Mouse (Mus musculus) kidney, embryonic 14.5 days (tissue): ENCODE data around the gene Rtp4. TPM values are rescaled to one million over a fixed set of nuclear protein-coding genes. Genes with fewer than 3 reads are reported as not detected.

Experiments
- ATAC-seq: fragments of 200-750 bp; cut with Nextera tagmentation; 2 replicates; pipeline ENCODE4 v1.8.0; 2017; ENCODE audit warnings: moderate number of reproducible peaks, mild to moderate bottlenecking, moderate TSS enrichment, moderate library complexity; ENCODE audit not compliant: low FRiP score, low TSS enrichment
- H3K27ac ChIP-seq: fragments of 300-500 bp; sonication (generic); 2 replicates; pipeline ENCODE4 v1.5.1; 2014; ENCODE audit warnings: low read depth, mild to moderate bottlenecking, low read length, moderate library complexity, mixed read lengths
- H3K27me3 ChIP-seq: fragments of 300-500 bp; sonication (generic); 2 replicates; pipeline ENCODE4 v1.6.1; 2014; ENCODE audit warnings: mild to moderate bottlenecking, low read length; ENCODE audit not compliant: control insufficient read depth, insufficient read depth
- H3K36me3 ChIP-seq: fragments of 300-500 bp; sonication (generic); 2 replicates; pipeline ENCODE4 v1.6.1; 2014; ENCODE audit warnings: low read length, mixed read lengths; ENCODE audit not compliant: control insufficient read depth, insufficient read depth
- H3K4me1 ChIP-seq: fragments of 300-500 bp; sonication (generic); 2 replicates; pipeline ENCODE4 v1.6.1; 2014; ENCODE audit warnings: low read length, mixed read lengths; ENCODE audit not compliant: control insufficient read depth, insufficient read depth
- H3K4me2 ChIP-seq: fragments of 300-500 bp; sonication (generic); replicated peaks from 2 replicates; pipeline ENCODE4 v1.6.1; 2014; ENCODE audit warnings: low read depth, mild to moderate bottlenecking, low read length
- H3K4me3 ChIP-seq: fragments of 300-500 bp; sonication (generic); 2 replicates; pipeline ENCODE4 v1.5.1; 2014; ENCODE audit warnings: mild to moderate bottlenecking, low read length
- H3K9ac ChIP-seq: fragments of 300-500 bp; sonication (generic); 2 replicates; pipeline ENCODE4 v1.6.1; 2014; ENCODE audit warnings: low read depth, mild to moderate bottlenecking, low read length, moderate library complexity
- H3K9me3 ChIP-seq: fragments of 300-500 bp; sonication (generic); 2 replicates; pipeline ENCODE4 v1.6.1; 2016; ENCODE audit warnings: low read length; ENCODE audit not compliant: control insufficient read depth
- WGBS: fragments of 180-500 bp; shearing (Covaris S2); extraction: QIAGEN DNeasy Blood & Tissue Kit; methylation state at CpG from one replicate; pipeline ENCODE4 v1.1.7; 2014; 5-methylcytosine and 5-hydroxymethylcytosine counted together
- polyA plus RNA-seq: library from polyadenylated mRNA; unstranded; fragments of >200 nt; fragmentation: Nextera tagmentation; extraction: Ambion mirVana; gene quantifications from 2 replicates; pipeline ENCODE4 v1.2.1, GENCODE M21; 2014

Rtp4 gene
- polyA plus RNA-seq = 3.9 and 8.5 TPM in 2 replicates

DNA sequence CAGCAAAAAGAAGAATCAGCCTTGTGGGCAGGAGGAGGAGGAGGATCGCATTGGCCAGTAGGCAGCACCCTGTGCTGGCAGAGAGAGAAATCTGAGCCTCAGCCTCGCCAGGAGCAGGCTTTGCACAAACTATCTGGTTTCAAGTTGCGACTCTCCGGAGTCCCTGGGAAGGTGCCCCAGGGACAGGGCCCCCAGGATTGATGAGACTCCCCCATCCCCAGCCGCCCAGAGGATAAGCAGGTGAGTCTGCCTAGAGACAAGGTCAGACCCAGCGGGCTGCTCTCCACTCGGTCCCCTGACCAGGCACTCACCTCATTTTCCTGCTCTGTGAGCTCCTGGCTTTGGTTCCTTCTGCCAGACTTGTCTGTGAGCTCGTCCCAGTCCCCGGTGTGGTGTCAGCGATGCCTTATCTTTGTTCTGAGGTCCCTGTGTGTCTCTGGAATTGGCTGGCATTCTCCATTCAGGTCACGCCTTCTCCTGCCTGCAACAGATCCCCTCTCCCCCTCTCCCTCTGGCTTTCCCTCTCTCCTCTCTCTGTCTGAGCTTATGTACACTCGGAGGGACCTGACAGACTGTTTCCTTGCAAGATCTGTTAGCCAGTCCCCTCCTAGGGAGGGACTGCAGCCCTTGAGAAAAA, at the start of gene Rtp4, which contains the start of gene Masp1:
Rtp4 (plus strand) TSS at position 57 of the 637 bp plus-strand sequence.
Masp1 (minus strand) TSS at position 581 of the 637 bp plus-strand sequence.
- H3K9me3 ChIP-seq = peaks cover 1% of the 10 kb centered on the region; the same call in 1 of the 2 replicates
- peak within 1 kb of the TSS; percentile 41 for H3K4me2 ChIP-seq
- H3K36me3 ChIP-seq = no peaks in the 10 kb centered on the region
- peak within 1 kb of the TSS; percentile 45 for H3K9ac ChIP-seq
- ATAC-seq = peak; percentile 88
- peak within 1 kb of the TSS; percentile 78 for H3K27ac ChIP-seq
- H3K27me3 ChIP-seq = no peaks in the 10 kb centered on the region
- WGBS = under 1% methylated on average over 12 of the region's 12 CpGs
- H3K4me3 ChIP-seq = peak within 1 kb of the TSS; percentile 29
- H3K4me1 ChIP-seq = peaks cover 25% of the 10 kb centered on the region; the same call in 1 of the 2 replicates

DNA sequence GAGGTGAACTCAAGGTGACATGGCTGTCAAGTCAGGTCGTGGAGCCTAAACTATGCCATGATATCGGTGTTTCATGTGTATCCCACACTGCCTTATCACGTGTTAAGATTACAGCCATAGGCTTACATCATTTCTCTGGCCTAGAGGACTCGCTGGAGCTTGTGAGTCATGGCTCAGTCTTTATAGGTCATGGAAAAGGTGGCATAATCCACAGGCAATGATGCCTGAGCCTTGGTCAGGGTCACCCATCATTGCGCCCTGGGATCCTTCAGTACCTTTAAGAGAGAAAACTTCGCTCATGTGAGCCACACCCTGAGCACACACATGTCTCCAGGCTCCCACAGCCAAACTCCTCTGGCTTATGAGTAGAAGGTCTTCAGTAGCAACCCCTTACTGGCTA, 48.5 kb upstream of the Rtp4 start:
- H3K27ac ChIP-seq = no peak overlapping the region
- H3K27me3 ChIP-seq = no peaks in the 10 kb centered on the region
- no peak overlapping the region for H3K9ac ChIP-seq
- H3K4me1 ChIP-seq = no peaks in the 10 kb centered on the region
- H3K36me3 ChIP-seq = no peaks in the 10 kb centered on the region
- WGBS = 90% methylated on average over 6 of the region's 6 CpGs
- H3K4me2 ChIP-seq = no peak overlapping the region
- no peak for ATAC-seq
- no peaks in the 10 kb centered on the region for H3K9me3 ChIP-seq
- H3K4me3 ChIP-seq = no peak overlapping the region

DNA sequence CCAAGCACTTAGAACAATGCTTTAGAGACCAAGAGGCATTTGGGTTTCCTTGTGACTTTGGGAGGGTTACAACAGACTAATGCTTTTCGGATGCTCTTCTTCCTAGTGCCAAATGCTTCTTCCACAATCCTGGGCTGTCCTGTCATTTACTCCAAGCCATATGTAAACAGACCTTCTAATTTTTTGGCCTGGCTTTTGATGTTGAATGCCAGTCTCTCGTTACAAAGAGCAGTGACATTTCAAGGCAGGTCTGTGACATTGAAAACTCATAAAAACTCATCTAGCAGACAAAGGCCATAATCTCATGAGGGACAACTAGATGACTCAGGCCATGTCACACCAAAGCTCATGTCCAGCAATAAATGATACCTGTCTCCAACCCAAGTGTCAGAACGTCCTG, 48.0 kb upstream of the Rtp4 start:
- H3K9me3 ChIP-seq = no peaks in the 10 kb centered on the region
- H3K4me3 ChIP-seq = no peak overlapping the region
- no peak for ATAC-seq
- WGBS = 35% methylated on average over 3 of the region's 3 CpGs
- H3K9ac ChIP-seq = no peak overlapping the region
- no peaks in the 10 kb centered on the region for H3K27me3 ChIP-seq
- no peak overlapping the region for H3K27ac ChIP-seq
- H3K4me1 ChIP-seq = no peaks in the 10 kb centered on the region
- H3K4me2 ChIP-seq = no peak overlapping the region
- H3K36me3 ChIP-seq = no peaks in the 10 kb centered on the region

DNA sequence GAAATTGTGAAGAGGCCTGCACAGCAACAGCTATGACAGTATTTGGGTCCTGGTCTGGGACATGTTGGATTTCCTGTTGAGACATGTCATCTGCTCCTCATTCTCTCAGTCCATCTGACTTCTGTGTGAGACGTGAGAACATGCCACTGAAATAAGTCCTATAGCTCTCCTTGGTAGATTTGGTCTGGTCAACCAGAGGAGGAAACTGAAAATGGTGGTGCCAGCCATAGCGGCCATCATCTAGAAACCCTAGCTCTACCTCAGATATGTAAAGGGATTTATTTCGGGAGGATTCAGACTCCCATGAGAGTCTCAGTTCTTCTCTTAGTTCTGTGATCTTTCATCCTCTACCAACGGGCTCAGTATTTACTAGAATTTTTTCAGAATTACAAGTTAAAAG, 44.4 kb upstream of the Rtp4 start:
- Histone ChIP-seq H3K9ac (no peak overlapping the region), H3K36me3 (no peaks in the 10 kb centered on the region), H3K27ac (no peak overlapping the region), H3K4me3 (no peak overlapping the region), H3K4me1 (no peaks in the 10 kb centered on the region), H3K4me2 (no peak overlapping the region), H3K27me3 (no peaks in the 10 kb centered on the region), H3K9me3 (no peaks in the 10 kb centered on the region)
- WGBS = 90% methylated on average over 4 of the region's 4 CpGs
- no peak for ATAC-seq

DNA sequence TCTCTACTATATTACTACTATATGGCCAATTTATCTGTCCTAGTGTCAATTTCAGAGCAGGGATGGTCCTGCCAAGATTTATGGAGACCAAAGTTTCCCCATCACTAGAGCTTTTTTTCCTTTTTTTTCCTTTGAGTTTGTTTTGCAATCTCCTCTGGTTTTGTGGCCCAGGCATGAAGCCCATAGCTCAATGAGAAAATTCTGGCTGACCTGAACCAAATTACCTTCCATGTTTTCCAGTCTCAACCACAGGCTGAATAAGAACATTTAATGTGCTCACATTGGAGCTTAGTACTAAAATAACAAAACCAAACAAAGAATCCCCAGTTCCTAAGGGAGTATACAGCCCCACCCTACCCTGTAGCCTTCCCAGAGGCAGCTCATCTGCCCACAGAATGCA, 43.5 kb upstream of the Rtp4 start:
- ATAC-seq = no peak
- Histone ChIP-seq H3K4me2 (no peak overlapping the region), H3K36me3 (no peaks in the 10 kb centered on the region), H3K9ac (no peak overlapping the region), H3K4me3 (no peak overlapping the region), H3K4me1 (no peaks in the 10 kb centered on the region), H3K27me3 (no peaks in the 10 kb centered on the region), H3K27ac (no peak overlapping the region), H3K9me3 (no peaks in the 10 kb centered on the region)

DNA sequence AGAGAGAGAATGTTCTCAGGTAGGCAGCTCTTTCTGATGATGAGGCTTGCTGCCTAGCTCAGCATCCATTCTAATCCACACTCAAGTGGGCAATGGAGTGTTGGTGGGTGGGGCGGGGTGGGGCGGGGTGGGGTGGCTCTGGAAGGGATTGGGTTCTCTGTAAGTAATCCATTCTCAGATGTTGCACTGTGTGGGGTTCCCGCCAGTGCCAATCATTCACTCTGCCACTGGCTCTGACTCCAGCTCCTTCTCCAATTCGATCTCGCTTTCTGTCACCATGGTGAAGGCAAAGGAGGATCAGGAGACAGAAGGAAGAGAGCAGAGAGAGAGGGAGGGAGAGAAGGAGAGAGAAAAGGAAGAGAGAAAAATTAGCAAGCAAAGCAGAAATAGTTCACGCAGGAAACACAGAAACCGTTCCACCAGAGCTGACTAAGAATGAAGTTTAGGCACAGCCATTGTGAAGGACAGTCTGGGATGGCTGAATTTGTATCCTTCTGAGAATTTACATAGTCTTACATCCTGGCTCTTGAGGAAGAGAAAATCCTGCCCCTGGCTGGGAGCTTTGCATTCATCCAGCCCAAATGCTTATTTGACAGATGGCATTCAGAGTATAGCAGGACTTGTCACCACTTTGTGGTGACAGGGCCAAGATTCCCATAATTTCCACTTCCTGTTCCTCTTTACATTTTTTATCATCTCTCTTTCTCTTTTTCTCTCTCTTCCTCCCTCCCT, 40.1 kb upstream of the Rtp4 start:
- no peaks in the 10 kb centered on the region for H3K36me3 ChIP-seq
- H3K9me3 ChIP-seq = no peaks in the 10 kb centered on the region
- ATAC-seq = no peak
- no peaks in the 10 kb centered on the region for H3K27me3 ChIP-seq
- no peak overlapping the region for H3K27ac ChIP-seq
- no peaks in the 10 kb centered on the region for H3K4me1 ChIP-seq
- no peak overlapping the region for H3K4me2 ChIP-seq
- H3K4me3 ChIP-seq = no peak overlapping the region
- no peak overlapping the region for H3K9ac ChIP-seq
- WGBS = 74% methylated on average over 7 of the region's 7 CpGs

DNA sequence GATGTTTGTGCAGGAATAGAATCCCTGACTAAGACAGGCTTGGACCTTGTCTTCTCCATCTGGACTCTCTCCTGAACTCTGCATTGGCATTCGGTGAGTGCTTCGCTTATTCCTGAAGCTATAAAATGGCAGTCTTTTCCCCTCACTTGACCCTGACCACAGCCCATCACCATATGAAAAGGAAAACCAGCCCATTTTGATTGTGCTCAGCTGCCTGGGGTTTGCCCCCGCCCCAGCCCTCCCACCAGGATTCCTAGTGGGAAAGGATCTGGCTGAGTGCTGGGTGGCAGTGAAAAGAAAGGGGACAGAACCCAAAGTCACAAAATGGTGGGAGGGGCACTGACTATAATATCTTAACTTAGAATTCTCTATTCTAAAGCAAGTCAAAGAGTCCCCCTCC, 37.9 kb upstream of the Rtp4 start:
- Histone ChIP-seq H3K9ac (no peak overlapping the region), H3K4me3 (no peak overlapping the region), H3K4me2 (no peak overlapping the region), H3K27me3 (no peaks in the 10 kb centered on the region), H3K9me3 (no peaks in the 10 kb centered on the region), H3K36me3 (no peaks in the 10 kb centered on the region), H3K27ac (no peak overlapping the region), H3K4me1 (no peaks in the 10 kb centered on the region)
- ATAC-seq = no peak
- WGBS = 77% methylated on average over 3 of the region's 3 CpGs

DNA sequence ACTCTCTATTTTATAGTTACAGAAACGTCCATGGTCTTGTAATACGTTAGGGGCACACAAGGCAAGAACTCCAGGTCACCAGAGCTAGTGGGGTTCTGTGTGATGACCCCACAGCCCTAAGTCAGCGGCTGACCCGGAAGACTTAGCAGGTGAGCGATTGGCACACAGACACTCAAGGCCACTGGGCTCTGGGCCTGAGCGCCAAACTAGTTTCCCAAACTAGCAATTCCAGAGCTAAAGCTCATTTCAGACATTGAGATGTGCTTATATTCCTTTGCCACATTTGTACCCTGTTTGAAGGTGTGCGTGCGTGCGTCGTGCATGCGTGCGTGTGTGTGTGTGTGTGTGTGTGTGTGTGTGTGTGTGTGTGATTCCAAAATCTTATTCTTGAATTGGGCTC, 37.2 kb upstream of the Rtp4 start:
- ATAC-seq = no peak
- no peaks in the 10 kb centered on the region for H3K36me3 ChIP-seq
- 94% methylated on average over 12 of the region's 12 CpGs for WGBS
- no peak overlapping the region for H3K27ac ChIP-seq
- no peak overlapping the region for H3K4me3 ChIP-seq
- H3K27me3 ChIP-seq = no peaks in the 10 kb centered on the region
- no peak overlapping the region for H3K4me2 ChIP-seq
- no peaks in the 10 kb centered on the region for H3K4me1 ChIP-seq
- H3K9ac ChIP-seq = no peak overlapping the region
- no peaks in the 10 kb centered on the region for H3K9me3 ChIP-seq

DNA sequence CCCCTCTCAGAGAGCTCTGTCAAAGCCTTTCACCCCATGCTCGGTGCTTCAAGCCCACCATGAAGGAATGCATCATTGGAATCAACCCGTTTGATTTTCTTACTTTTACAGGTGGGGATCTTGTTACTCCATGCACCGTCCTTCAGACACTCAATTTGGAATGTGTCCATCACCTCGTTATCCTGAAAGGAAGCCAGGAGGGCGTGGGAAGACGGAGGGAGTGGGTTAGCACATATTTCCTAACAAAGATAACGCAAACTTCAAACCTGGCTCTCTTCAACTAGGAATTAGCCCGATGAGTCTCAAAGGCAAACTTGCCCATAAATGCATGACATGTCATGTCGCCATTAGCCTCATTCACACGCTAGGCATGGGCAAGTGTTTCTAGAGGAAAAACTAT, 36.8 kb upstream of the Rtp4 start:
- H3K4me3 ChIP-seq = no peak overlapping the region
- ATAC-seq = no peak
- H3K9me3 ChIP-seq = no peaks in the 10 kb centered on the region
- H3K27ac ChIP-seq = no peak overlapping the region
- H3K9ac ChIP-seq = no peak overlapping the region
- no peaks in the 10 kb centered on the region for H3K36me3 ChIP-seq
- no peaks in the 10 kb centered on the region for H3K27me3 ChIP-seq
- 84% methylated on average over 10 of the region's 10 CpGs for WGBS
- H3K4me1 ChIP-seq = no peaks in the 10 kb centered on the region
- H3K4me2 ChIP-seq = no peak overlapping the region
